Mouse (Mus musculus) left cerebral cortex, adult 8-10 months (tissue): ENCODE measurements around the gene Tex47. TPM values are rescaled to one million over a fixed set of nuclear protein-coding genes. Genes with fewer than 3 reads are reported as not detected.

Experiments
- DNase-seq, 2 experiments: peaks; one replicate each; pipeline ENCODE4 v3.0.0; 2022; ENCODE audit warnings: low spot score in 2 of 2
- total RNA-seq, 4 experiments: library from RNA; stranded (reverse); gene quantifications; 2 replicates each; pipeline ENCODE4 v1.2.4; 2022

Gene Tex47
- total RNA-seq: not detected

GRCm38 (mm10) chr5:7303819-7304218 lies at the start of gene Tex47:
Gene Tex47, plus strand, starts transcription at chr5:7304119.
- DNase-seq: no peak

DNA sequence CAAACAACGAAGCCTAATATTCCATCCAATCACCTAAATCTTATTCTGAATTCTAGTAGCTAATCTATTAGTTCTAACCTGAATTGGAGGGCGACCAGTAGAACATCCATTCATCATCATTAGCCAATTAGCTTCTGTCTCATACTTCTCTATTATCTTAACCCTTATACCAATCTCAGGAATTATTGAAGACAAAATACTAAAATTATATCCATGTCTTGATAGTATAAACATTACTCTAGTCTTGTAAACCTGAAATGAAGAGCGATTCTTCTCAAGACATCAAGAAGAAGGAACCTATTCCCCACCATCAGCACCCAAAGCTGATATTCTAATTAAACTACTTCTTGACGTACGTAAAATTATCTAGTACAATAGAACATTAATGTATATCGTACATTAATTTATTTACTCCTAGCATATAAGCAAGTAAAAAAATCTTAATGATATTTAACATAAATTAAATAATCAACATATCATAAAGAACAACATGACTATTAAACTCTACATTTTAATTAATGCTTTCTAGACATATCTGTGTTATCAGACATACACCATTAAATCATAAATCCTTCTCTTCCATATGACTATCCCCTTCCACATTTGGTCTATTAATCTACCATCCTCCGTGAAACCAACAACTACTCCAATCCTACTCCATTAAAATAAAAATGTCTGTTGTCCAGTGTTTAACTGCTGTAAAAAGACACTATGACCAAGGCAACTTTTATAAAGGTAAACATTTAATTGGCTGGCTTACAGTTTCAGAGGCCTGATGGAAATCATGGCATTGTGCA lies 27.1 kb upstream of the Tex47 start:
- DNase-seq: no peak

- DNase-seq: no peak
Observed at GRCm38 (mm10) chr5:7284336-7284735, 19.6 kb upstream of the Tex47 start.

DNA sequence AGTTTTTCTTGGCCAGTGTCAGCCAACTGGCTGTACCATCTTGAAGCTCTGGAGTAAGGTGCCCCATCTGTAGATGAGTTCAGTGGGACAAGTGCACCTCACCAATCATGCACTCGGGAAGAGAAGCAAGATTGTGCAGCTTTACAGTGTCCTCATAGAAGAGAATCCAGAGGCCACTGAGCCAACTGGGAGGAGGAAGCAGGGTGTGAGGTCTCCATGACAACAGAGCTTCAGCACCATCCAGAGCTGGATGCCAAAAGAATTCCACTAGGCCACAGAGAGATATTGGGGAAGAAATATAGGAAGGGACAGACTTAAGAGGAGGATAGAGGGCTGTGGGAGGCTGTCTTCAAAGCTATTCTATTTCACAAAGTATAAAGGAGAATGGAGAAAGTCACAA lies 950 bp upstream of the Tex47 start:
- no peak for DNase-seq

DNA sequence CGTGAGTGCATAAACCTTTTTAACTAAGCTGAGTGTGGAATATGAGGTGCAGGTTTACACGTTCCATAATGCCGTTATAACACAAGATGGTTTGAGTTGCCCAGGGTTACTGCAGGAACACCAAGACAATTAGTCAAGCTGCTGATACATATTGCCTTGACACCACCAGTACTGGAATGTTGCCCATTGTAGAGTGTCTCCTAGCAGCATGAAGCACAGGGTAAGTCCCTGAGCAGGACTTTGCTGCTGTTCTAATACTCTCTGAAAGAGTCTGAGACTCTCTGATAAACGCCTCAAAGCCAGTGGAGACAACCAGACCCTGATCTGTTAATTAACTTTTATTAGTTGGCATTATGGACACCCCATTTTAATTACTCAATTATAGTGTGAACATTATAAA lies 21.7 kb downstream of the Tex47 start:
- DNase-seq: no peak

- DNase-seq: peak; percentile 19 to 31
Observed at GRCm38 (mm10) chr5:7344145-7345010, 40.5 kb downstream of the Tex47 start, which contains the start of gene Zfp804b. Gene Zfp804b, minus strand, starts transcription at chr5:7344756.

DNA sequence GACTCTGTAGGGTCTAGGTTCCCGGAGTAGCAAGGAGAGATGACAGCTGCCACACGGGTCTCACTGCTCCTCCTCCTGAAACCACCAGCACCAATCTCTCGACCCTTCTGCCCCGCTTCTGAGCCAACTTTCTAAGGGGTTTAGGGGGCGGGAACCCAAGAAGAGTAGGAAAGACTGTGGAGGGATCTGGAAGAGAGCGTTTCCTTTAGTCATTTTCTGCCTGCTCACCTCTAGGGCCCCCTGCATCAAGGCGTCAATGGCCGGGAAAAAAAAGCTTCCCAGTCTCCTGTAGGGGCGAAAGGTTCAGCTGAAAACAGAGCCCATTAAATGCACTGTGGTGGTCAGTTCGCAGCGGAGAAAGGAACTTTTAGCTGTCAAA lies 41.1 kb downstream of the Tex47 start:
- DNase-seq: no peak

Other genes starting within 250 kb of the Tex47 start
- 1 to 10 TPM; 2.7 to 3.9 (median 3.1) TPM for gene Zfp804b, start 40.6 kb downstream of the Tex47 start, total RNA-seq